Mouse (Mus musculus): ENCODE measurements around the gene Tbx2. TPM values are rescaled to one million over a fixed set of nuclear protein-coding genes. Genes with fewer than 3 reads are reported as not detected.

Gene Tbx2
- total RNA-seq, 2 experiments from 2014 or later = 0.11 TPM; not detected in 1

- ATAC-seq (replicated peaks; ENCODE audit: poor library complexity, severe bottlenecking) = no peak
These were observed 52.1 kb downstream of the Tbx2 start for GRCm38 (mm10) chr11:85884498-85884897.

GRCm38 (mm10) chr11:85885665-85886428, 53.5 kb downstream of the Tbx2 start, which contains the start of gene Tbx4:
TSS of gene Tbx4 (plus strand) at chr11:85886422.
- ATAC-seq (replicated peaks; ENCODE audit: poor library complexity, severe bottlenecking) = no peak

GRCm38 (mm10) chr11:85886429-85886785, 54.1 kb downstream of the Tbx2 start:
- ATAC-seq (replicated peaks; ENCODE audit: poor library complexity, severe bottlenecking) = no peak

GRCm38 (mm10) chr11:85887273-85887672, 54.9 kb downstream of the Tbx2 start:
- ATAC-seq (replicated peaks; ENCODE audit: poor library complexity, severe bottlenecking) = no peak

GRCm38 (mm10) chr11:85887801-85888450, 55.6 kb downstream of the Tbx2 start:
- ATAC-seq (replicated peaks; ENCODE audit: poor library complexity, severe bottlenecking) = no peak

- ATAC-seq (replicated peaks; ENCODE audit: poor library complexity, severe bottlenecking) = no peak
These were observed 56.2 kb downstream of the Tbx2 start for GRCm38 (mm10) chr11:85888451-85888961.

GRCm38 (mm10) chr11:85889056-85889729, 56.8 kb downstream of the Tbx2 start:
- no peak for ATAC-seq (replicated peaks; ENCODE audit: poor library complexity, severe bottlenecking)

GRCm38 (mm10) chr11:85889730-85890562, 57.6 kb downstream of the Tbx2 start:
- ATAC-seq (replicated peaks; ENCODE audit: poor library complexity, severe bottlenecking) = no peak

GRCm38 (mm10) chr11:85890563-85890845, 58.2 kb downstream of the Tbx2 start:
- no peak for ATAC-seq (replicated peaks; ENCODE audit: poor library complexity, severe bottlenecking)

GRCm38 (mm10) chr11:85891010-85891691, 58.8 kb downstream of the Tbx2 start:
- no peak for ATAC-seq (replicated peaks; ENCODE audit: poor library complexity, severe bottlenecking)

Other genes with a start within 250 kb of the Tbx2 start
- gene Gm11444, start 17.8 kb downstream of the Tbx2 start, total RNA-seq (2014; fragmentation: Nextera tagmentation) = not detected in 2 replicates
- not detected in 2 replicates for gene Gm11444, start 17.8 kb downstream of the Tbx2 start, total RNA-seq (2017)
- not detected in 2 replicates for gene Tbx4, start 53.9 kb downstream of the Tbx2 start, total RNA-seq (2014; fragmentation: Nextera tagmentation)
- not detected in 2 replicates for gene Tbx4, start 53.9 kb downstream of the Tbx2 start, total RNA-seq (2017)